Mouse (Mus musculus): Measurements from ENCODE around the gene Itga3. TPM values are rescaled to one million over a fixed set of nuclear protein-coding genes. Genes with fewer than 3 reads are reported as not detected.

Itga3 gene
- 87.6 and 115 TPM in 2 replicates for polyA plus RNA-seq (2012; rRNA removed; ENCODE audit: low replicate concordance)

DNA sequence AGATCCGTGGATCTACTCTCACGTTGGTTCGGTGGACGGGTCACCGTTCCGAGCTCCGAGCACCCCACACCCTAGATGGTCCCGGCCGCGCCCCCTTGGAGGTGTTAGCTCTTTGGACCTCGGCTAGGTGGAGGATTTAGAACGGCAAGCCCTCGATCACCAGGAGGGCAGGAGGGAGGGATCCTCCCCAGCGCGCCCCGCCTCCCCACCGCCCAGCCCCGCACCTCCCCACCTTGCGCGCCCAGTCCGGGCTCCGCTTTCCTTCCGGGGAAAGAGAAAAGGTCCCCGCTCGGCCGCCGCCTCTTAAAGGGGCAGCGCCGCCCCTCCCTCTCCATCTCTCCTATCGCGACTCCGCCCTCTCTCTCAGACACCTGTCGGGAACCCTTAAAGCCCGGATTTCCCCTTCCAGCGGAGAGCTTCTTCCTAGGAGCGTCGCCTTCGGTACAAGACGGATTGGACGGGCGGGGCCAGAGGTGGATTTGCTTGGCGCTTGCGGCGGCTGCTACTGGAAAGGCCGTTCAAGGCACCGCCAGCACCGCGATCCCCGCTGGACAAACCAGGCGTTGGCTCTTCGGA, at the start of gene Itga3:
Itga3 (minus strand) TSS at position 266 of the 576 bp plus-strand sequence.

DNA sequence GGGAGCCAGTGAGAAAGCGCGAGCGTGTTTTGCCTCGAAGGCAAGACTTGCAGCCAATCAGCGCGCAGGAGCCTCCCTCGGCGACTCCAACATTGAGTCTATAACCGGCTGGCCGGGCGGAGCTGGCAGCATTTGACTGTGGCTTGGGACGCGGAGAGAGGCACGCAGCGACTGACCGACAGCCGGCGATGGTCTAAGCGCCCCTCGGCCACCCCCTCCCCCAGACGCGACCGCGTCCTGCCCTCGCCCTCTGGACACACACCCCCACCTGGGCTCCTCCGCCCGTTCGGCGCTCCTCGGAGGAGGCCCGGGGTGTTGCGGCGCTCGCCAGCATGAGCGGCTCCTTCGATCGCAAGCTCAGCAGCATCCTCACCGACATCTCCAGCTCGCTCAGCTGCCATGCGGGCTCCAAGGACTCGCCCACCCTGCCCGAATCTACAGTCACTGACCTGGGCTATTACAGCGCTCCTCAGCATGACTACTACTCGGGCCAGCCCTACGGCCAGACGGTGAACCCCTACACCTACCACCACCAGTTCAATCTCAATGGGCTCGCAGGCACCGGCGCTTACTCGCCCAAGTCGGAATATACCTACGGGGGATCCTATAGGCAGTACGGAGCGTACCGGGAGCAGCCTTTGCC, 43.5 kb upstream of the Itga3 start, which contains the start of gene Dlx3:
Dlx3 (plus strand) TSS at position 130 of the 643 bp plus-strand sequence.

DNA sequence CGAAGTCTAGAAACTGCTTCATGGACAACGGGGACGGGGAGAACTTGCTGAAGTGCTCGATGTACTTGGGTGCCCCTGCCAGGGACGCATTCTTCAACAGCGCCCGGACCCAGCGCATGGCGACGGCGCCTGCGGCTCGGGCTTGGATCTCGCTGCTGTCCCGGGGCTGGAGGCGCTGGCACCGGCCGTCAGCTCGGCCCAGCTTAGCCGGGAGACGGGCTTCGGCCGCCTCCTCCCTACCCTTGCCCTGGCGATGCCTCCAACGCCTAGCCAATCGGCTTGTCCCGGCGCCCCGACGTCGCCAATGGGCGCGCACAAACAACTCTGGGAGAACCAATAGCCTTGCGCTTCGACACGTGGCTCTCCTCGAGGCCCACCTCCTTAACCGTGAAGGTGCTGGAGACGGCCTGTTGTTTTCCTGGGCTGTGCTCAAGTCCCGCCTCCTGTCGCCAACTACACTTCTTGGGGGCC, 35.4 kb downstream of the Itga3 start, which contains the start of gene Pdk2:
Pdk2 (minus strand) TSS at position 216 of the 471 bp plus-strand sequence.

DNA sequence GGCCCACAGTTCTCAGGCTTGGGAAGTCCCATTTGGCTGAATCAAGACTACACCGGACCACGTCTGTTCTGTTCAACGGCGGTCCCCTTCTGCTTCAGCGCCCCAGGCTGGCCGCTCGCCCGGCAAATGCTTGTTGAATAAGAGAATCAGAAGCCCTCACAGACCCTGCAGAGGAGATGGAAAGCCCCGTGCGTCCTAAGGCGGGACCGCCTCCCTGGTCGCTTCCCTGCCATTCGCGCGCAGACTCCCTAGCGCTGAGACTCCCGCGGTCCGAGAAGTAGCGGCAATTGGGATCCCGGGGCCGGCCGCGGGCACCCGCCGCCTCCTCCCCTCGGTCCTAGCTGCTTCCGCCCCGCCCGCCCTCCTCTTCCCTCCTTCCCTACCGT, 67.0 kb downstream of the Itga3 start, which contains the start of gene Samd14:
Samd14 (plus strand) TSS at position 251 of the 386 bp plus-strand sequence.

Other genes with a start within 250 kb of the Itga3 start
- gene Col1a1, start 140.6 kb downstream of the Itga3 start, polyA plus RNA-seq (2012; rRNA removed; ENCODE audit: low replicate concordance): 29.4 and 31.3 TPM in 2 replicates
- not detected in 2 replicates for gene Hils1, start 109.2 kb downstream of the Itga3 start, polyA plus RNA-seq (2012; rRNA removed; ENCODE audit: low replicate concordance)
- gene Sgca, start 100.5 kb downstream of the Itga3 start, polyA plus RNA-seq (2012; rRNA removed; ENCODE audit: low replicate concordance): 1.7 and 4.3 TPM in 2 replicates
- gene Ppp1r9b, start 85.8 kb downstream of the Itga3 start, polyA plus RNA-seq (2012; rRNA removed; ENCODE audit: low replicate concordance): 18.7 and 35.2 TPM in 2 replicates
- 6.2 and 10.3 TPM in 2 replicates for gene Samd14, start 66.9 kb downstream of the Itga3 start, polyA plus RNA-seq (2012; rRNA removed; ENCODE audit: low replicate concordance)
- 100 and 190 TPM in 2 replicates for gene Pdk2, start 35.4 kb downstream of the Itga3 start, polyA plus RNA-seq (2012; rRNA removed; ENCODE audit: low replicate concordance)
- 0.07 and 0.18 TPM in 2 replicates for gene Dlx3, start 43.3 kb upstream of the Itga3 start, polyA plus RNA-seq (2012; rRNA removed; ENCODE audit: low replicate concordance)
- gene Dlx4, start 69.5 kb upstream of the Itga3 start, polyA plus RNA-seq (2012; rRNA removed; ENCODE audit: low replicate concordance): not detected in 2 replicates
- 0.09 TPM in 1 of 2 replicates, not detected in the other for gene Tac4, start 184.7 kb upstream of the Itga3 start, polyA plus RNA-seq (2012; rRNA removed; ENCODE audit: low replicate concordance)
- 14.3 and 17.1 TPM in 2 replicates for gene Kat7, start 233.4 kb upstream of the Itga3 start, polyA plus RNA-seq (2012; rRNA removed; ENCODE audit: low replicate concordance)